Mouse (Mus musculus): ENCODE measurements around the gene Pomgnt2. TPM values are rescaled to one million over a fixed set of nuclear protein-coding genes. Genes with fewer than 3 reads are reported as not detected.

The Pomgnt2 gene
- 2.8 and 3.2 TPM in 2 replicates for polyA plus RNA-seq (2012; rRNA removed)

DNA sequence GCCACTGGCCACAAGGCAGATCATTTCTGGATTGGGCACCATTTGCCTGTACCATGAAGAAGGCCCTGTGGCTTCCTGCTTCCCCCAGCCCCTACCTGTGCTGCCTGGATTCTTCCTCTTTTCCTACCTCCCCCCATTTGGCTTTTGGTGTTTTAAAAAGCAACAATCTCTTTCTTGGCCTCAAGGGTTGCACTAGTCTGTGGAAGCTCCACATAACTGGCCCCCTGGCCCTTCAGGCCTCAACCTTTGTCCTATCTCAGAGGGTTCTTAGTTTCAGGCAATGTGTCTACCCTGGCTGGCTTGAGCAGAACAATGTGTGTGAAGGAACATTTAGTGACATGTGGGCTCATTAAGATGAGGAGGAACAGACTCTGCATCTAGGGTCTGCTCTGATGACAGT is at the start of gene Pomgnt2:
Gene Pomgnt2 (minus strand): TSS at position 101 of the 400 bp plus-strand sequence.
- Histone ChIP-seq H3K27me3 (ENCODE audit: control insufficient read depth, insufficient read depth, low read length) (peaks cover 9% of the 10 kb centered on the region), H3K27ac (ENCODE audit: insufficient read depth, low read length) (no peak within 1 kb of the TSS), H3K4me3 (ENCODE audit: extremely low read depth, insufficient read depth, insufficient read length) (no peak within 1 kb of the TSS), H3K36me3 (ENCODE audit: control insufficient read depth, insufficient read depth, low read length) (no peaks in the 10 kb centered on the region), H3K4me1 (ENCODE audit: control insufficient read depth, insufficient read depth, insufficient read length) (no peaks in the 10 kb centered on the region; the same call in 1 of the 2 replicates)
- no peak for DNase-seq (ENCODE audit: low read depth in 1 of 2, low spot score in 2 of 2)
- no peak for TF ChIP-seq CTCF (IDR thresholded peaks at IDR 0.05; ENCODE audit: extremely low read depth, insufficient read depth, insufficient read length, insufficient replicate concordance)
- no peak for TF ChIP-seq POLR2A (IDR thresholded peaks at IDR 0.05; ENCODE audit: low read depth, low read length)

DNA sequence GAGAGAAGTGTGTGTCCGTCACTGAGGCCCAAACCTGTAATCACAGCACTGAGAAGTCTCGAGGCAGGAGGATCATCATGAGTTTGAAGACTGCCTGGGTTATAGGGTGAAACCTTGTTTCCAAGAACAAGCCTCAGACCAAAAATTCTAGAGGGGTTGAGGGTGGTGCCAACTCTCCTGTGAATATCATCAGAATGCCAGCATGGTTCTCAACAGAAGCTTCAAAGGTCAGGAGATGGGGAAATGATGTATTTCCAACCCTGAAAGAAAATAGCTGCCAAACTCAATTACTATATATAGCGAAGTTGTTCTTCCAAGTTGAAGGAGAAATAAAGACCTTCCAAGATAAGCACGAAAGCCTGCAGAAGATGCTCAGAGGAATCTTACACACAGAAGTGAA is 42.9 kb upstream of the Pomgnt2 start:
- Histone ChIP-seq H3K27ac (ENCODE audit: insufficient read depth, low read length) (no peak overlapping the region), H3K36me3 (ENCODE audit: control insufficient read depth, insufficient read depth, low read length) (no peaks in the 10 kb centered on the region), H3K27me3 (ENCODE audit: control insufficient read depth, insufficient read depth, low read length) (no peaks in the 10 kb centered on the region), H3K4me1 (ENCODE audit: control insufficient read depth, insufficient read depth, insufficient read length) (no peaks in the 10 kb centered on the region), H3K4me3 (ENCODE audit: extremely low read depth, insufficient read depth, insufficient read length) (no peak overlapping the region)
- no peak for DNase-seq (ENCODE audit: low read depth in 1 of 2, low spot score in 2 of 2)
- WGBS, result 84% methylated on average over 4 of the region's 4 CpGs
- no peak for TF ChIP-seq POLR2A (IDR thresholded peaks at IDR 0.05; ENCODE audit: low read depth, low read length)
- TF ChIP-seq CTCF (IDR thresholded peaks at IDR 0.05; ENCODE audit: extremely low read depth, insufficient read depth, insufficient read length, insufficient replicate concordance), result no peak

DNA sequence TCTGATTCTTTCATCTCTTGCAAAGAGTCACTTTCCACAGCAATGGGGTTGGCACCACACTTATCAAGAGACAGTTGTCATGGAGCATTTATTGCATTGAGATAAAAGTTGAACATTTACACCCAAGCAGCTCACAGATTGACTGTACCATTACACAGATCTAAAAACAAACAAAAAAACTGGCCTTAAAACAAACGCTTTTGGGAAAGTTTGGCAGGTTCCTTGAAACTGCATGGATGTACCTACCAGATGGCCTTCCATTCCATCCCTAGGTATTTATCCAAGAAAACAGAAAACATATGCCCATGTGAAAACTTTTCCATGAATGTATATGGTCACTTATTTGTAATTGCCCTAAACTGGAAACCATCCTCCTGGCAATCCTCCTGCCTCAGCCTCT is 41.7 kb upstream of the Pomgnt2 start:
- Histone ChIP-seq H3K4me3 (ENCODE audit: extremely low read depth, insufficient read depth, insufficient read length) (no peak overlapping the region), H3K4me1 (ENCODE audit: control insufficient read depth, insufficient read depth, insufficient read length) (no peaks in the 10 kb centered on the region), H3K27me3 (ENCODE audit: control insufficient read depth, insufficient read depth, low read length) (no peaks in the 10 kb centered on the region), H3K36me3 (ENCODE audit: control insufficient read depth, insufficient read depth, low read length) (no peaks in the 10 kb centered on the region), H3K27ac (ENCODE audit: insufficient read depth, low read length) (no peak overlapping the region)
- no peak for DNase-seq (ENCODE audit: low read depth in 1 of 2, low spot score in 2 of 2)
- WGBS, result 92% methylated on average over 1 of the region's 1 CpGs
- TF ChIP-seq POLR2A (IDR thresholded peaks at IDR 0.05; ENCODE audit: low read depth, low read length) (no peak), CTCF (IDR thresholded peaks at IDR 0.05; ENCODE audit: extremely low read depth, insufficient read depth, insufficient read length, insufficient replicate concordance) (no peak)

DNA sequence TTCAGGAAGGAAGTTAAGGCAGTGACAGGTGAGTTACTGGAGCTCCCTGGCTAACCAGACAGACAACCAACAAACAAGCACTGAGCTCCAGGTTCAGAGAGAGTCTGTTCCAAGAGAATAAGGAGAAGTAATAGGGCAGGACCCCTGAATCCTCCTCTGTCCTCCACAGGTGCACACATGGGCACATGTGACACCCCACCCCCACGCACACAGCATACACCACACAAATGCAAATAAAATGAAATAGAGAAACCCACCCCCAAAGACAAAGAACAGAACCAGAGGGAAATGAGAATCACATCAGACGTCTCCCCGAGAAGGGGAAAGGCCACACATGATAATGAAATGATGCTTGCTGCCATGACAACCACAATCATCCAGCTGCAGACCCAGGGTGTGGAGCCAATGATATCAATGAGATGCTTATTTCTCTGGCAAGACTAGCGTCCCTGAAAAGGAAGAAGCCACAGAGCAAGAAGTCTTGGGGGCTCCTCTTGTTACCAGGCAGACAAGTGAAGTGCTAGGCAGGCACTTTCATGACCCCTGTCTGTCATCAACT is 39.7 kb upstream of the Pomgnt2 start:
- no peak for TF ChIP-seq CTCF (IDR thresholded peaks at IDR 0.05; ENCODE audit: extremely low read depth, insufficient read depth, insufficient read length, insufficient replicate concordance)
- TF ChIP-seq POLR2A (IDR thresholded peaks at IDR 0.05; ENCODE audit: low read depth, low read length), result no peak
- WGBS, result 74% methylated on average over 4 of the region's 4 CpGs
- no peak for DNase-seq (ENCODE audit: low read depth in 1 of 2, low spot score in 2 of 2)

DNA sequence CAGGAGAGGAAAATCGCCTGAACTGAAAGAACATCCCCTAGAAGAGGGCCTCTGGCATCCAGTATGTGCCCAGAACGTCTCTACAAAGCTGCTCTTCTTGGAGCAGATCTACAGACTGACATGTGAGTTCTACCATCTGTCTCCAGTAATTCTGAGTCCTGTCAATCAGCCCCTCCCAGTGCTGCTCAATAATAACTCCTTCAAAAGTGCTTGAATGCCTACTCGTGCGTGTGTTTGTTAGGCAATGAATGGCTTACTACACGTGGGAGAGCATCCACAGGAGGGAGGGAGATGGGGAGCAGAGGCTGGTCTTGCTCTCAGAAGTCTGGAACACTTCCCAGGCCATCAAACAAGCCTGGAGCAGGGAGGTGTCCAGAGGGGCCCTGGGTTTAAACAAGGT is 38.9 kb upstream of the Pomgnt2 start:
- no peak overlapping the region for H3K27ac ChIP-seq (ENCODE audit: insufficient read depth, low read length)
- H3K4me1 ChIP-seq (ENCODE audit: control insufficient read depth, insufficient read depth, insufficient read length), result no peaks in the 10 kb centered on the region
- DNase-seq (ENCODE audit: low read depth in 1 of 2, low spot score in 2 of 2), result no peak
- TF ChIP-seq CTCF (IDR thresholded peaks at IDR 0.05; ENCODE audit: extremely low read depth, insufficient read depth, insufficient read length, insufficient replicate concordance) (no peak), POLR2A (IDR thresholded peaks at IDR 0.05; ENCODE audit: low read depth, low read length) (no peak)
- H3K36me3 ChIP-seq (ENCODE audit: control insufficient read depth, insufficient read depth, low read length), result no peaks in the 10 kb centered on the region
- 62% methylated on average over 5 of the region's 5 CpGs for WGBS
- H3K27me3 ChIP-seq (ENCODE audit: control insufficient read depth, insufficient read depth, low read length), result no peaks in the 10 kb centered on the region
- H3K4me3 ChIP-seq (ENCODE audit: extremely low read depth, insufficient read depth, insufficient read length), result no peak overlapping the region

More for the DNA sequence above, 39.7 kb upstream of the Pomgnt2 start:
- Histone ChIP-seq H3K36me3 (ENCODE audit: control insufficient read depth, insufficient read depth, low read length) (no peaks in the 10 kb centered on the region), H3K4me1 (ENCODE audit: control insufficient read depth, insufficient read depth, insufficient read length) (no peaks in the 10 kb centered on the region), H3K27me3 (ENCODE audit: control insufficient read depth, insufficient read depth, low read length) (no peaks in the 10 kb centered on the region), H3K4me3 (ENCODE audit: extremely low read depth, insufficient read depth, insufficient read length) (no peak overlapping the region), H3K27ac (ENCODE audit: insufficient read depth, low read length) (no peak overlapping the region)

DNA sequence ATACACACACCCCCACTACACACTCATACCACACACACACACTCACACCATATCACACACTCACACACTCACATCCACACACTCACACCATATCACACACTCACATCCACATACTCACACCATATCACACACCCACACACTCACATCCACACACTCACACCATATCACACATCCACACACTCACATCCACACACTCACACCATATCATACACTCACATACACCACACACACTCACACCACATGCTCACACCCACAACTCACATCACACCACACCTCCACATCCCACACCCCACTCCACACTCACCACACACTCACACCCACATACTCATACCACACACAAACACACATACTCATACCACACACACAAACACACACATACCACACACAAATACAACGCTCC is 38.0 kb upstream of the Pomgnt2 start:
- H3K4me3 ChIP-seq (ENCODE audit: extremely low read depth, insufficient read depth, insufficient read length), result no peak overlapping the region

DNA sequence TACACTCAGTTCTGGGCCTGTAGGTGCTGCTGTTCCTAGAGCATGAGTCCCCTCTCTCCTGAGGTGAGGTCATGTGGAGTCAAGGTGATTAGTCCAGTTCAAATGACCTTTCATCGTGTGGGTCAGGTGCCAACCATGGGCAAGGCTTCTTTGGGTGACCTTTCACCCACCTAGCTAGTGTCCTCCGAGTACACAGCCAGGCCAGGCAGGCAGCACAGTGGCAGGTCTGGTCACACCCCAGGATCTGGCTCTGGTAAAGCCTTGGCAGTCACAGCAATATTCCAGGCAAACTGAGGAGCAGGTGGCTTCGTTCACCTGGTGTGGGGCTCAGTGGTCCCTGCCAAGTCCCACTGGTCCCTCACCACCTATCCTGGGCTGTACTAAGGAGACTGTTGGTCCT is 35.2 kb upstream of the Pomgnt2 start:
- H3K27ac ChIP-seq (ENCODE audit: insufficient read depth, low read length), result no peak overlapping the region
- TF ChIP-seq POLR2A (IDR thresholded peaks at IDR 0.05; ENCODE audit: low read depth, low read length), result no peak
- no peaks in the 10 kb centered on the region for H3K36me3 ChIP-seq (ENCODE audit: control insufficient read depth, insufficient read depth, low read length)
- 88% methylated on average over 3 of the region's 3 CpGs for WGBS
- no peaks in the 10 kb centered on the region for H3K27me3 ChIP-seq (ENCODE audit: control insufficient read depth, insufficient read depth, low read length)
- DNase-seq (ENCODE audit: low read depth in 1 of 2, low spot score in 2 of 2), result no peak
- H3K4me3 ChIP-seq (ENCODE audit: extremely low read depth, insufficient read depth, insufficient read length), result no peak overlapping the region
- no peaks in the 10 kb centered on the region for H3K4me1 ChIP-seq (ENCODE audit: control insufficient read depth, insufficient read depth, insufficient read length)

More for the DNA sequence above, 38.0 kb upstream of the Pomgnt2 start:
- Histone ChIP-seq H3K36me3 (ENCODE audit: control insufficient read depth, insufficient read depth, low read length) (no peaks in the 10 kb centered on the region), H3K27ac (ENCODE audit: insufficient read depth, low read length) (no peak overlapping the region), H3K4me1 (ENCODE audit: control insufficient read depth, insufficient read depth, insufficient read length) (no peaks in the 10 kb centered on the region), H3K27me3 (ENCODE audit: control insufficient read depth, insufficient read depth, low read length) (no peaks in the 10 kb centered on the region)
- no peak for DNase-seq (ENCODE audit: low read depth in 1 of 2, low spot score in 2 of 2)
- no peak for TF ChIP-seq POLR2A (IDR thresholded peaks at IDR 0.05; ENCODE audit: low read depth, low read length)
- no peak for TF ChIP-seq CTCF (IDR thresholded peaks at IDR 0.05; ENCODE audit: extremely low read depth, insufficient read depth, insufficient read length, insufficient replicate concordance)
- 97% methylated on average over 1 of the region's 1 CpGs for WGBS

Data from spleen, adult 2 months (tissue).